Mouse (Mus musculus) liver, embryonic 14.5 days (tissue): ENCODE measurements at regions not wholly inside any gene's neighbourhood (a gene's known extent, or its start where the extent isn't known, plus 50 kb on each side); places are given as distances from the start of the nearest gene placed in this dataset.
"Not testable (repeated sequence)": the region's sequence is repeated elsewhere in the genome, so short reads cannot be mapped to it uniquely, and the experiment has no call there.

Source experiments
- ATAC-seq: fragments of 200-750 bp; cut with Nextera tagmentation; 2 replicates; pipeline ENCODE4 v1.8.0; 2017; ENCODE audit warnings: moderate number of reproducible peaks, mild to moderate bottlenecking, moderate library complexity; ENCODE audit not compliant: insufficient read depth
- DNase-seq, 3 experiments: peaks; one replicate each; pipeline ENCODE4 v3.0.0-alpha.2; 2012 to 2013; ENCODE audit warnings: low read depth in 3 of 3, low spot score in 3 of 3
- H3K27ac ChIP-seq: fragments of 300-500 bp; sonication (generic); 2 replicates; pipeline ENCODE4 v1.5.1; 2014; ENCODE audit warnings: moderate library complexity, mild to moderate bottlenecking, control low read depth, inconsistent platforms
- H3K27me3 ChIP-seq: fragments of 300-500 bp; sonication (generic); 2 replicates; pipeline ENCODE4 v1.6.1; 2014; ENCODE audit warnings: mild to moderate bottlenecking, low read length, moderate library complexity; ENCODE audit not compliant: control insufficient read depth, insufficient read depth
- H3K36me3 ChIP-seq: fragments of 300-500 bp; sonication (generic); replicated peaks from 2 replicates; pipeline ENCODE4 v1.6.1; 2014; ENCODE audit warnings: low read depth; ENCODE audit not compliant: control insufficient read depth, insufficient read depth
- H3K4me1 ChIP-seq, 2 experiments: fragments of 200-500 bp in 1 of 2; fragments of 300-500 bp in 1 of 2; sonication (generic) in 1 of 2; replicated peaks; 2 replicates each; pipeline ENCODE4 v1.6.1; 2012 to 2014; ENCODE audit warnings: antibody characterized with exemption in 1 of 2, inconsistent platforms in 1 of 2, low read length in 1 of 2; ENCODE audit not compliant: control insufficient read depth in 2 of 2, insufficient read depth in 2 of 2
- H3K4me2 ChIP-seq: fragments of 300-500 bp; sonication (generic); 2 replicates; pipeline ENCODE4 v1.6.1; 2014; ENCODE audit warnings: low read depth, mild to moderate bottlenecking, control low read depth, moderate library complexity
- H3K4me3 ChIP-seq, 2 experiments: fragments of 200-500 bp in 1 of 2; fragments of 300-500 bp in 1 of 2; sonication (generic) in 1 of 2; 2 replicates each; pipeline ENCODE4 v1.5.1; 2012 to 2014; ENCODE audit warnings: low read depth in 2 of 2, low read length in 2 of 2, mild to moderate bottlenecking in 2 of 2, control low read depth in 1 of 2, inconsistent platforms in 1 of 2, moderate library complexity in 1 of 2; ENCODE audit not compliant: insufficient read depth in 1 of 2
- H3K9ac ChIP-seq: fragments of 300-500 bp; sonication (generic); replicated peaks from 2 replicates; pipeline ENCODE4 v1.6.1; 2014; ENCODE audit warnings: mild to moderate bottlenecking, control low read depth, moderate library complexity
- H3K9me3 ChIP-seq: fragments of 300-500 bp; sonication (generic); 2 replicates; pipeline ENCODE4 v1.6.1; 2016; ENCODE audit warnings: low read length, mixed read lengths; ENCODE audit not compliant: control insufficient read depth
- CTCF ChIP-seq: IDR thresholded peaks from 2 replicates; pipeline ENCODE4 v1.5.1; 2016; ENCODE audit warnings: antibody characterized with exemption, low read depth, control low read depth
- EP300 ChIP-seq: IDR thresholded peaks from 2 replicates; pipeline ENCODE4 v1.6.1; 2016; ENCODE audit warnings: antibody characterized with exemption, low read depth
- WGBS: fragments of 180-500 bp; shearing (Covaris S2); extraction: QIAGEN DNeasy Blood & Tissue Kit; methylation state at CpG from one replicate; pipeline ENCODE4 v1.1.7; 2014; ENCODE audit not compliant: insufficient replicate concordance; 5-methylcytosine and 5-hydroxymethylcytosine counted together

DNA sequence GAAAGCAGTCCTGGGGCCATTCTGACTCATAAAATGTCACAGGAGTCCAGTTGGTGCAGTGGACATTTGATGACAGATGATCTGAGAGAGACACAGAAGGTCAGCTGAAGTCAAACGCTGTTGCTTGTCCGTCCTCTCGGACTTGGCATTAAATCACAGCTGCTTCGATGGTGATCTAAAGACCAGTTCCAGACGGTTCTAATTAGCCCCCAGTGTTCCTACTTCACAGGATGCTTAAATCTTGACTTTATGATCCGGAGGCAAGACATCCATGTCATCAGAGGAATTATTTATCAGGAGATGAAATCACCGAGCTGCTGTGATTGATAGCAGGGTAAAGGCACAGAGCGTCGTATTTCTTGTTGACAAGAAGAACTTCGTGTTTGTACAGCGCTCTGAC is 73.7 kb downstream of the Adra2a start:
- Histone ChIP-seq H3K9me3 (no peaks in the 10 kb centered on the region), H3K36me3 (no peaks in the 10 kb centered on the region), H3K4me1 (no peaks in the 10 kb centered on the region), H3K27ac (no peak overlapping the region), H3K9ac (no peak overlapping the region), H3K4me3 (no peak overlapping the region), H3K27me3 (no peaks in the 10 kb centered on the region), H3K4me2 (no peak overlapping the region)
- ATAC-seq (no peak), DNase-seq (no peak)
- 61% methylated on average over 11 of the region's 11 CpGs for WGBS
- TF ChIP-seq CTCF (no peak), EP300 (no peak)

DNA sequence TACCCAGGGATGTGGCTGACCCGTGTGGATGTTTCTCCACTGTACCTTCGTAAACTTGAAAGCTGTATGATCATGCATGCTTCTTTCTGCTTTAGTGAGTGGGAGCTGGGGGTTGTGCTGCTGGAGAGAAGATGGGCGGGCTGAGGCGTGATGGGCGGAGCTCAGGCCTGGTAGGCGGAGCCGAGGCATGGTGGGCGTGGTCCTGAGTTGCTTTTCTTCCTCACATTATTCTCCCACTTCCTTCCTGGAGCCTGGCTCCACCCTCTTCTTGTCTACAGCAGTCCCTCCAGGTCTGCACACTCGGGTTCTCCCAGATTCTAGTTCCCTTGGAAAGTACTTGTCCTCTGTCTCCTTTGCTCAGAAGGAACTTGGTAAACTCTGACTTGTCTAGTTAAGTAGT is 79.6 kb downstream of the Adra2a start:
- TF ChIP-seq EP300 (no peak), CTCF (no peak)
- no peak overlapping the region for H3K27ac ChIP-seq
- WGBS = 46% methylated on average over 9 of the region's 9 CpGs
- DNase-seq (no peak), ATAC-seq (no peak)
- H3K4me3 ChIP-seq = no peak overlapping the region
- no peak overlapping the region for H3K9ac ChIP-seq
- no peaks in the 10 kb centered on the region for H3K4me1 ChIP-seq
- no peaks in the 10 kb centered on the region for H3K36me3 ChIP-seq
- H3K4me2 ChIP-seq = no peak overlapping the region
- no peaks in the 10 kb centered on the region for H3K27me3 ChIP-seq
- H3K9me3 ChIP-seq = no peaks in the 10 kb centered on the region

DNA sequence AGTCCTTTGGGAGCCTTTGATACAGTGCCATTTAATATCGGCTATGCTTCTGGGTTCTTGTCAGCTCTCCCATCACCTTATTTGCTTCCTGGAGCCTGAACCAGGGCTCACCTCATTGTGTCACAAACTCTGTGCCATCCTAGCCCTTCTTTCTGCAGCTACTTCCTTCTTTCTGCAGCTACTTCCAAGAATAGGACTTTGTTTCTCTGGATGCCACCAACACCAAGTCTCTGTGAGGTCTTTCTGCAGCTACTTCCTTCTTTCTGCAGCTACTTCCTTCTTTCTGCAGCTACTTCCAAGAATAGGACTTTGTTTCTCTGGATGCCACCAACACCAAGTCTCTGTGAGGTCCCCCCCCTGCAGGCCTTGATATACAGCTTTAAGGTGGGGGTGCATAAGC is 107.8 kb downstream of the Adra2a start:
- not testable (repeated sequence) for H3K4me3 ChIP-seq, H3K36me3 ChIP-seq, ATAC-seq, H3K27ac ChIP-seq, H3K9ac ChIP-seq, DNase-seq, H3K4me2 ChIP-seq, H3K4me1 ChIP-seq, H3K9me3 ChIP-seq, H3K27me3 ChIP-seq
- WGBS = 47% methylated on average over 1 of the region's 1 CpGs

DNA sequence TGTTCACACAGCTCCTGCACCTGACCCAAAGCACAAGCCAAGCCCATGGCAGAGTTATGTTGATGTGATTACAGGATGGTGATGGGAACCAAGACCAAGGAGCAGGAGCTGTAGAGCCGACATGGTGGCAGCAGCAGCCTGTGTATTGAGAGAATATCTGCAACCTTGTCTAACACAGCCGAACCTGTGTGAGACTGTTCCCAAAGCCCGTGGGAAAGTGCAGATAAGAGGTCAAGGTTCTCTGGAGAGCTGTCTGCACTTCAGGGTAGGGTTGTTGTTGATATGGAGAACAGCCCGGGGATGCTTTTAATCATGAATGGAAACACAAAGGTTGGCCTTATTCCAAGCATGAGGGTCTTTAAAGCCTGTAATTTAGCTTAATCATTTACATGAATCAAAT is 110.4 kb downstream of the Adra2a start:
- Histone ChIP-seq H3K4me2 (no peak overlapping the region), H3K9ac (no peak overlapping the region), H3K27me3 (no peaks in the 10 kb centered on the region), H3K4me1 (no peaks in the 10 kb centered on the region), H3K9me3 (no peaks in the 10 kb centered on the region), H3K36me3 (no peaks in the 10 kb centered on the region), H3K4me3 (no peak overlapping the region), H3K27ac (no peak overlapping the region)
- ATAC-seq = no peak
- TF ChIP-seq EP300 = no peak
- no peak for TF ChIP-seq CTCF
- no peak for DNase-seq
- 38% methylated on average over 4 of the region's 4 CpGs for WGBS

DNA sequence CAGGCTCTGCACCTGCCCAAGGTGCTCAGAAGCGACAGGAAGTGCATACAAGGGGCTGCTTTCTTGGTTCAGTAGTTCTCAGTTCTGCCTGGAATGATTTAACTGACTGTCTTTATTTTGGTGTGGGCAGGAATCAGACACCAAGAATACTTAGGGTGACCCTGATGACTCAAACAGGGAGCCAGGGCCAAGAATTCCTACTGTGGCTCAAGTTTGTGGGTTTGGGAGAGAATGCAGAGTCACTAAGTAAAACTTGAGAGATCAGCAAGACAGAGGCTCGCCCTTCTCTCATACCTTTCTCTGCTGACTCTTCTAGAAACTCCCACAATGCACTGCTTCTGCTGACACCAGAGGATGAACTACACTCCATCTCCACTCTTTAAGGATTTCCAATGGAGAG is 126.4 kb downstream of the Adra2a start:
- 32% methylated on average over 2 of the region's 2 CpGs for WGBS
- Histone ChIP-seq H3K9ac (no peak overlapping the region), H3K36me3 (no peaks in the 10 kb centered on the region), H3K27ac (no peak overlapping the region), H3K4me2 (no peak overlapping the region), H3K27me3 (no peaks in the 10 kb centered on the region), H3K4me3 (no peak overlapping the region), H3K4me1 (no peaks in the 10 kb centered on the region), H3K9me3 (no peaks in the 10 kb centered on the region)
- no peak for TF ChIP-seq EP300
- TF ChIP-seq CTCF = no peak
- ATAC-seq (no peak), DNase-seq (no peak)
